Mouse (Mus musculus) forebrain, embryonic 10.5 days (tissue): Measurements from ENCODE around the gene Ak4. TPM values are rescaled to one million over a fixed set of nuclear protein-coding genes. Genes with fewer than 3 reads are reported as not detected.
"Not testable (repeated sequence)": the region's sequence is repeated elsewhere in the genome, so short reads cannot be mapped to it uniquely, and the experiment has no call there.

ENCODE experiments used
- DNase-seq: peaks from one replicate; pipeline ENCODE4 v3.0.0-alpha.2; 2017; ENCODE audit warnings: low spot score; ENCODE audit errors: extremely low spot score
- H3K27ac ChIP-seq: fragments of 300-500 bp; sonication (generic); 2 replicates; pipeline ENCODE4 v1.5.1; 2016; ENCODE audit warnings: mild to moderate bottlenecking
- H3K27me3 ChIP-seq: fragments of 300-500 bp; sonication (generic); 2 replicates; pipeline ENCODE4 v1.6.1; 2016; ENCODE audit warnings: mild to moderate bottlenecking; ENCODE audit not compliant: poor library complexity, severe bottlenecking
- H3K36me3 ChIP-seq: fragments of 300-500 bp; sonication (generic); replicated peaks from 2 replicates; pipeline ENCODE4 v1.6.1; 2016; ENCODE audit warnings: mild to moderate bottlenecking, moderate library complexity
- H3K4me1 ChIP-seq: fragments of 300-500 bp; sonication (generic); 2 replicates; pipeline ENCODE4 v1.6.1; 2016
- H3K4me3 ChIP-seq: fragments of 300-500 bp; sonication (generic); 2 replicates; pipeline ENCODE4 v1.5.1; 2016; ENCODE audit warnings: mild to moderate bottlenecking, moderate library complexity
- H3K9me3 ChIP-seq: fragments of 300-500 bp; sonication (generic); 2 replicates; pipeline ENCODE4 v1.6.1; 2016; ENCODE audit warnings: mild to moderate bottlenecking, moderate library complexity
- WGBS: fragments of 180-500 bp; shearing (Covaris S2); methylation state at CpG from one replicate; pipeline ENCODE4 v1.1.7; 2016; 5-methylcytosine and 5-hydroxymethylcytosine counted together
- polyA plus RNA-seq: library from polyadenylated mRNA; unstranded; fragments of >200 nt; fragmentation: Nextera tagmentation; extraction: Ambion mirVana; gene quantifications from 2 replicates; pipeline ENCODE4 v1.2.1, GENCODE M21; 2016

Gene Ak4
- polyA plus RNA-seq, result 43.9 and 49.1 TPM in 2 replicates

- Histone ChIP-seq H3K4me3 (peak within 1 kb of the TSS; percentile 91), H3K27me3 (no peaks in the 10 kb centered on the region), H3K36me3 (peaks cover 24% of the 10 kb centered on the region), H3K27ac (peak within 1 kb of the TSS; percentile 97), H3K9me3 (no peaks in the 10 kb centered on the region), H3K4me1 (peaks cover 31% of the 10 kb centered on the region)
- whole genome bisulfite sequencing, result under 1% methylated on average over 60 of the region's 74 CpGs
- DNase-seq, result peak; percentile 72
Measured at GRCm38 (mm10) chr4:101419151-101419910, at the start of gene Ak4. Gene Ak4, plus strand, starts transcription at chr4:101419277.

DNA sequence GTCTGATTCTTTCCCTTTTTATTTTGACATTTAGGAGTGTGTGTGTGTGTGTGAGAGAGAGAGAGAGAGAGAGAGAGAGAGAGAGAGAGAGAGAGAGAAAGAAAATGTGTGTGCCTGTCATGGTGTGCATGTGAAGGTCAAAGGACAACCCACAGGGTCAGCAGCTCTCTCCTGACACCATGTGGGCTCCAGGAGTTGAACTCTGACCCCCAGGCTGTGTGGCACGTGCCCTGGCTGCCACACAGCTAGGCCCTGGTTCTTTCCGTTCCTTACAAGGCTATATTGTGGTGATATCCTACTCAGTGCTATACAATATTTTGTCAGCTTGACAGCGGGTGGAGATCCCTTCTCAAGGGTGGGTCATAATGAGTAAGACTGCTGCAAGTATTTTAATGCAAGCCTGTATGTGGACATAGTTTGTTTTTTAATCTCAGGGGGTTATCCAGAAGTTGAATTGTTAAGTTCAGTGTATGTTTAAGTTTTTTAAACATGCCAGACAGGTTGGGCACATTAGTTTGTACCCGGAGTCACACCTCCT, 49.3 kb upstream of the Ak4 start:
- 66% methylated on average over 4 of the region's 4 CpGs for WGBS

GRCm38 (mm10) chr4:101372283-101372682, 46.8 kb upstream of the Ak4 start:
- Histone ChIP-seq H3K36me3 (no peaks in the 10 kb centered on the region), H3K4me1 (no peaks in the 10 kb centered on the region)

More for the DNA sequence above, 49.3 kb upstream of the Ak4 start:
- Histone ChIP-seq H3K27me3 (no peaks in the 10 kb centered on the region), H3K4me3 (no peak overlapping the region), H3K9me3 (no peaks in the 10 kb centered on the region), H3K27ac (no peak overlapping the region), H3K4me1 (no peaks in the 10 kb centered on the region), H3K36me3 (no peaks in the 10 kb centered on the region)
- no peak for DNase-seq

GRCm38 (mm10) chr4:101372751-101373150, 46.3 kb upstream of the Ak4 start:
- WGBS, result 94% methylated on average over 6 of the region's 6 CpGs
- Histone ChIP-seq H3K4me3 (no peak overlapping the region), H3K4me1 (no peaks in the 10 kb centered on the region), H3K9me3 (no peaks in the 10 kb centered on the region), H3K27ac (no peak overlapping the region), H3K36me3 (no peaks in the 10 kb centered on the region), H3K27me3 (no peaks in the 10 kb centered on the region)
- no peak for DNase-seq

More at GRCm38 (mm10) chr4:101372283-101372682, 46.8 kb upstream of the Ak4 start:
- Histone ChIP-seq H3K9me3 (no peaks in the 10 kb centered on the region), H3K27ac (no peak overlapping the region), H3K27me3 (no peaks in the 10 kb centered on the region), H3K4me3 (no peak overlapping the region)
- no peak for DNase-seq
- WGBS, result 69% methylated on average over 2 of the region's 2 CpGs

- DNase-seq, result no peak
- Histone ChIP-seq H3K27ac (no peak overlapping the region), H3K27me3 (no peaks in the 10 kb centered on the region), H3K4me3 (no peak overlapping the region), H3K36me3 (no peaks in the 10 kb centered on the region), H3K4me1 (no peaks in the 10 kb centered on the region), H3K9me3 (no peaks in the 10 kb centered on the region)
- 77% methylated on average over 8 of the region's 8 CpGs for WGBS
Measured at GRCm38 (mm10) chr4:101374104-101374503, 45.0 kb upstream of the Ak4 start.

DNA sequence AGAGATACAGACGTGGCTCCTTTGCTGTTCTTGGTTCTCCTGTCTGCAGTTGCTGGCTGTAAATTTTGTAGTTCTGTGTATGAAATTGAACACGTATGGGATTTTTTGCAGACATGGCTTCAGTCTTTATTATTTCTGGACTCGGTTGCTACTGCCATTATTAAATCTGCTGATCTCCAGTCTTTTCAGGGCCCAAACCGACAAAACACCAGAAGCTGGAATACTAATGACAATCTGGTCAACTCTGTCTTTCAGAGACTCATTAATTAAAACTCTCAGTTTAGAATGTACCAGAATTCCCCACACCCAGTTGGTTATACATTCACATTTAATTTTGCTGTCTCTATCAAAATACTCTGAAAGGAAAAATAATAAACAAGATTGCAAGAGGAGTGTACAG, 42.2 kb upstream of the Ak4 start:
- no peak overlapping the region for H3K27ac ChIP-seq
- 86% methylated on average over 4 of the region's 4 CpGs for WGBS
- H3K9me3 ChIP-seq, result no peaks in the 10 kb centered on the region
- no peaks in the 10 kb centered on the region for H3K4me1 ChIP-seq
- no peak overlapping the region for H3K4me3 ChIP-seq
- H3K27me3 ChIP-seq, result no peaks in the 10 kb centered on the region
- no peak for DNase-seq
- no peaks in the 10 kb centered on the region for H3K36me3 ChIP-seq

DNA sequence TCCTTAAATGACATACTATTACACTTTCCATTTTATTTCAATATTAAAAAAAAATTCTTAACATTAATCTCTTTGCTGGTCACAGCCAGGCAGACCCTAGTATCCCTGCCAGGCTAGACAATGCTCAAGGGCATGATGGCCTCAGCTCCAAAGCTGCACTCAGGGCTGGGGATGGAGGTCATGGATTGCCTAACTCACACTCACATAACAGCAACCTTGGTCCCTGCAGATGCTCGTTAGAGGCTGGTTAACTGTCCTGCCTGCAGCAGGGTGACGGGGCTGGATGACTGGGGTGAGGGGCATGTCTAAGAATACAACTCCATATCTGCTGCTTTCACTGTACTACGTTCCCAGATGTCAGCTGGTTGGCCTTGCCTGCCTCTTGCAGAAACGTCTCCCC, 40.8 kb upstream of the Ak4 start:
- 70% methylated on average over 4 of the region's 4 CpGs for WGBS
- no peaks in the 10 kb centered on the region for H3K36me3 ChIP-seq
- no peak overlapping the region for H3K27ac ChIP-seq
- no peak for DNase-seq
- no peak overlapping the region for H3K4me3 ChIP-seq
- H3K4me1 ChIP-seq, result no peaks in the 10 kb centered on the region
- no peaks in the 10 kb centered on the region for H3K9me3 ChIP-seq
- H3K27me3 ChIP-seq, result no peaks in the 10 kb centered on the region

GRCm38 (mm10) chr4:101378778-101379177, 40.3 kb upstream of the Ak4 start:
- Histone ChIP-seq H3K9me3 (no peaks in the 10 kb centered on the region), H3K4me3 (no peak overlapping the region), H3K27ac (no peak overlapping the region), H3K36me3 (no peaks in the 10 kb centered on the region), H3K4me1 (no peaks in the 10 kb centered on the region), H3K27me3 (no peaks in the 10 kb centered on the region)
- DNase-seq, result no peak
- WGBS, result 81% methylated on average over 4 of the region's 4 CpGs

- Histone ChIP-seq H3K4me1 (no peaks in the 10 kb centered on the region), H3K4me3 (no peak overlapping the region)
Measured at GRCm38 (mm10) chr4:101385002-101385401, 34.1 kb upstream of the Ak4 start.

GRCm38 (mm10) chr4:101388246-101388645, 30.8 kb upstream of the Ak4 start:
- H3K4me1 ChIP-seq, result no peaks in the 10 kb centered on the region
- 89% methylated on average over 8 of the region's 8 CpGs for WGBS
- DNase-seq, result no peak

More at GRCm38 (mm10) chr4:101385002-101385401, 34.1 kb upstream of the Ak4 start:
- Histone ChIP-seq H3K36me3 (no peaks in the 10 kb centered on the region), H3K27me3 (no peaks in the 10 kb centered on the region), H3K9me3 (no peaks in the 10 kb centered on the region), H3K27ac (no peak overlapping the region)
- DNase-seq, result no peak
- WGBS, result 68% methylated on average over 2 of the region's 2 CpGs

DNA sequence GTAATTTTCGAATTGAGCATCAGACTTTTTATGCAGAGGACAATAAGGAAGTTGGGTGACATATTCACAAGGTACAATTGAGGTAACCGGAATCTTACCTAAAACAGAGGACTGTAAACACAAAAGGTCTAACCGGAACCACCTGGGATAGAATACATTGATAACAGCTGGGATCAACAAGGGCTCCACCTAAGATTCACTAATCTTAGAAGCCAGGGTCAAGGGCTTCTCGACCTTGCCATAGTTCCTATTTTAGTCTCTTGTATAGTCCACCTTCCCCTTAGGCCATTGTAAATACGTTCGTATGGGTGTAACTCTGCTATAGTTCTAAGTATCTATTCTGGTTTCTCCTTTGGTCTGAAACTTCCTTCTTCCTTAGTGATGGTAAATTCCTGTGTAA, 30.4 kb upstream of the Ak4 start:
- H3K27me3 ChIP-seq, H3K4me3 ChIP-seq, H3K4me1 ChIP-seq, H3K27ac ChIP-seq, H3K36me3 ChIP-seq, DNase-seq, H3K9me3 ChIP-seq: not testable (repeated sequence)
- 87% methylated on average over 6 of the region's 6 CpGs for WGBS

More at GRCm38 (mm10) chr4:101388246-101388645, 30.8 kb upstream of the Ak4 start:
- Histone ChIP-seq H3K4me3 (no peak overlapping the region), H3K9me3 (no peaks in the 10 kb centered on the region), H3K36me3 (no peaks in the 10 kb centered on the region), H3K27ac (no peak overlapping the region), H3K27me3 (no peaks in the 10 kb centered on the region)

DNA sequence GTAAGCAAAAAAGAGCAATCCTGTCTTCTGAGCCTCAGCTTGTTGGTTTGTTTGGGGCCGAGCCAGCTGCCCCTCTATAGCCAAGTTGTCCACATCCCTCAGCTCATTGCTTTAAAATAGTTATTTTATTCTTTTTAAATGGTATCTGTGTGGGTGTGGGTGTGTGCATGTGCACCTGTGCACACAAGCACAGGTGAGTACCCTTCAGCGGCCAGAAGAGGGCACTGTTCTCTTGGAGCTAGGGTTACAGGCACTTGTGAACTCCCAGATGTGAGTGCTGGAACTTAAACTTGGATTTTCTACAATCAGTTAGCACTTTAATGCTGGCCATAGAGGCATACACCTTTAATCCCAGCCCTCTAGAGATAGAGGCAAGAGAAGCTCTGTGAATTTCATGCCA, 26.8 kb upstream of the Ak4 start:
- no peak overlapping the region for H3K27ac ChIP-seq
- no peaks in the 10 kb centered on the region for H3K27me3 ChIP-seq
- H3K4me1 ChIP-seq, result no peaks in the 10 kb centered on the region
- DNase-seq, result peak; percentile 40
- no peaks in the 10 kb centered on the region for H3K36me3 ChIP-seq
- 52% methylated on average over 2 of the region's 2 CpGs for WGBS
- no peak overlapping the region for H3K4me3 ChIP-seq
- no peaks in the 10 kb centered on the region for H3K9me3 ChIP-seq

- Histone ChIP-seq H3K27ac (no peak overlapping the region), H3K4me1 (no peaks in the 10 kb centered on the region), H3K9me3 (no peaks in the 10 kb centered on the region), H3K36me3 (no peaks in the 10 kb centered on the region), H3K27me3 (no peaks in the 10 kb centered on the region), H3K4me3 (no peak overlapping the region)
- DNase-seq, result no peak
- WGBS, result 82% methylated on average over 5 of the region's 5 CpGs
Measured at GRCm38 (mm10) chr4:101393292-101393711, 25.8 kb upstream of the Ak4 start.
